Mouse (Mus musculus): Measurements from ENCODE around the gene Phactr2. TPM values are rescaled to one million over a fixed set of nuclear protein-coding genes. Genes with fewer than 3 reads are reported as not detected.

The Phactr2 gene
- total and polyA plus RNA-seq, 3 experiments = 0.08 to 0.49 (median 0.31) TPM

GRCm38 (mm10) chr10:13444257-13444656, 30.0 kb downstream of the Phactr2 start:
- TF ChIP-seq ZMIZ1 (IDR thresholded peaks at IDR 0.05; ENCODE audit: low read depth, low read length) (no peak), CHD1 (IDR thresholded peaks at IDR 0.05; ENCODE audit: low read depth, low read length) (no peak), MEF2A (IDR thresholded peaks at IDR 0.05; ENCODE audit: borderline replicate concordance, low read depth, low read length) (no peak), KAT2A (IDR thresholded peaks at IDR 0.05; ENCODE audit: insufficient replicate concordance, low read length) (no peak), ETS1 (conservative IDR thresholded peaks at IDR 0.05; ENCODE audit: low read depth, low read length) (no peak), ZC3H11A (IDR thresholded peaks at IDR 0.05; ENCODE audit: low read depth, low read length) (no peak), RAD21 (IDR thresholded peaks at IDR 0.05; ENCODE audit: low read depth, low read length) (no peak), NELFE (IDR thresholded peaks at IDR 0.05; ENCODE audit: low read depth, low read length) (no peak), POLR2AphosphoS2 (IDR thresholded peaks at IDR 0.05; ENCODE audit: low read depth, low read length) (no peak), JUN (IDR thresholded peaks at IDR 0.05; ENCODE audit: insufficient read depth, low read depth, low read length) (no peak)
- H3K4me1 ChIP-seq (ENCODE audit: control insufficient read depth in 1 of 2, insufficient read depth in 2 of 2) = peaks cover 2 to 6% of the 10 kb centered on the region in 2 experiments; a peak in 1 of 4 replicates
- H3K27me3 ChIP-seq (replicated peaks) = no peaks in the 10 kb centered on the region
- in situ Hi-C loops (cut with MboI; ENCODE audit: low pct_ligation_motif_present, low pct_unique_long_range_greater_than_20kb, low sequenced_read_pairs) (no loop called here), dilution Hi-C loops (cut with MboI; ENCODE audit: extremely low pct_ligation_motif_present, extremely low pct_unique_long_range_greater_than_20kb, low sequenced_read_pairs) (no loop called here)
- no peaks in the 10 kb centered on the region for H3K79me2 ChIP-seq (replicated peaks; ENCODE audit: control insufficient read depth, extremely low read depth, insufficient read depth, poor library complexity, severe bottlenecking)
- no peak for DNase-seq (ENCODE audit: extremely low read depth)
- H3K4me2 ChIP-seq (ENCODE audit: insufficient read depth, low read depth, poor library complexity, severe bottlenecking) = no peak overlapping the region
- H3K36me3 ChIP-seq (replicated peaks in 1 of 2; ENCODE audit: control insufficient read depth in 1 of 2, insufficient read depth in 1 of 2, low read length in 1 of 2) = no peaks in the 10 kb centered on the region
- no peaks in the 10 kb centered on the region for H3K9me3 ChIP-seq (replicated peaks; ENCODE audit: low read length)
- no peak overlapping the region for H3K9ac ChIP-seq (ENCODE audit: insufficient read depth, low read depth)
- no peak overlapping the region for H3K27ac ChIP-seq (ENCODE audit: insufficient read depth, low read depth)
- no peak overlapping the region for H3K4me3 ChIP-seq (replicated peaks in 1 of 3; ENCODE audit: low read depth in 2 of 3, low read length in 2 of 3, poor library complexity in 1 of 3)

- dilution Hi-C loops (cut with MboI; ENCODE audit: extremely low pct_ligation_motif_present, extremely low pct_unique_long_range_greater_than_20kb, low sequenced_read_pairs) = no loop called here
- Histone ChIP-seq H3K27ac (ENCODE audit: insufficient read depth, low read depth) (no peak overlapping the region), H3K79me2 (replicated peaks; ENCODE audit: control insufficient read depth, extremely low read depth, insufficient read depth, poor library complexity, severe bottlenecking) (no peaks in the 10 kb centered on the region), H3K4me1 (ENCODE audit: control insufficient read depth in 1 of 2, insufficient read depth in 2 of 2) (peaks cover 5 to 12% of the 10 kb centered on the region in 2 experiments; a peak in 3 of 4 replicates), H3K4me3 (replicated peaks in 1 of 3; ENCODE audit: low read depth in 2 of 3, low read length in 2 of 3, poor library complexity in 1 of 3) (no peak overlapping the region), H3K4me2 (ENCODE audit: insufficient read depth, low read depth, poor library complexity, severe bottlenecking) (no peak overlapping the region), H3K9me3 (replicated peaks; ENCODE audit: low read length) (no peaks in the 10 kb centered on the region), H3K9ac (ENCODE audit: insufficient read depth, low read depth) (no peak overlapping the region), H3K36me3 (replicated peaks in 1 of 2; ENCODE audit: control insufficient read depth in 1 of 2, insufficient read depth in 1 of 2, low read length in 1 of 2) (no peaks in the 10 kb centered on the region), H3K27me3 (replicated peaks) (no peaks in the 10 kb centered on the region)
- TF ChIP-seq NRF1 (IDR thresholded peaks at IDR 0.05; ENCODE audit: low read depth, low read length) (no peak), ZMIZ1 (IDR thresholded peaks at IDR 0.05; ENCODE audit: low read depth, low read length) (no peak), USF1 (IDR thresholded peaks at IDR 0.05; ENCODE audit: low read depth, low read length) (no peak)
- in situ Hi-C loops (cut with MboI; ENCODE audit: low pct_ligation_motif_present, low pct_unique_long_range_greater_than_20kb, low sequenced_read_pairs) = no loop called here
- DNase-seq (ENCODE audit: extremely low read depth) = no peak
These were observed 30.6 kb downstream of the Phactr2 start for GRCm38 (mm10) chr10:13443647-13444046.

GRCm38 (mm10) chr10:13440292-13440691, 33.9 kb downstream of the Phactr2 start:
- H3K4me2 ChIP-seq (ENCODE audit: insufficient read depth, low read depth, poor library complexity, severe bottlenecking) = no peak overlapping the region
- in situ Hi-C loops (cut with MboI; ENCODE audit: low pct_ligation_motif_present, low pct_unique_long_range_greater_than_20kb, low sequenced_read_pairs) = no loop called here
- H3K27me3 ChIP-seq (replicated peaks) = no peaks in the 10 kb centered on the region
- H3K9me3 ChIP-seq (replicated peaks; ENCODE audit: low read length) = no peaks in the 10 kb centered on the region
- dilution Hi-C loops (cut with MboI; ENCODE audit: extremely low pct_ligation_motif_present, extremely low pct_unique_long_range_greater_than_20kb, low sequenced_read_pairs) = no loop called here
- H3K4me1 ChIP-seq (ENCODE audit: control insufficient read depth in 1 of 2, insufficient read depth in 2 of 2) = peaks cover 10 to 23% of the 10 kb centered on the region in 2 experiments; a peak in 3 of 4 replicates
- H3K4me3 ChIP-seq (replicated peaks in 1 of 3; ENCODE audit: low read depth in 2 of 3, low read length in 2 of 3, poor library complexity in 1 of 3) = no peak overlapping the region
- no peak for TF ChIP-seq MEF2A (IDR thresholded peaks at IDR 0.05; ENCODE audit: borderline replicate concordance, low read depth, low read length)
- no peak for TF ChIP-seq UBTF (IDR thresholded peaks at IDR 0.05; ENCODE audit: low read depth, low read length)
- no peak for TF ChIP-seq MXI1 (IDR thresholded peaks at IDR 0.05; ENCODE audit: low read depth, low read length)
- no peak for TF ChIP-seq ZMIZ1 (IDR thresholded peaks at IDR 0.05; ENCODE audit: low read depth, low read length)
- TF ChIP-seq SMC3 (IDR thresholded peaks at IDR 0.05; ENCODE audit: low read depth, low read length) = no peak
- TF ChIP-seq ZKSCAN1 (IDR thresholded peaks at IDR 0.05; ENCODE audit: borderline replicate concordance, low read depth, low read length) = no peak
- TF ChIP-seq KAT2A (IDR thresholded peaks at IDR 0.05; ENCODE audit: insufficient replicate concordance, low read length) = no peak
- no peak for TF ChIP-seq HCFC1 (IDR thresholded peaks at IDR 0.05; ENCODE audit: low read depth, low read length)
- no peak for TF ChIP-seq POLR2A (IDR thresholded peaks at IDR 0.05; ENCODE audit: low read depth, low read length)
- no peak for TF ChIP-seq E2F4 (IDR thresholded peaks at IDR 0.05; ENCODE audit: insufficient replicate concordance, low read depth, low read length)
- no peak for TF ChIP-seq CHD1 (IDR thresholded peaks at IDR 0.05; ENCODE audit: low read depth, low read length)
- H3K9ac ChIP-seq (ENCODE audit: insufficient read depth, low read depth) = no peak overlapping the region
- no peaks in the 10 kb centered on the region for H3K36me3 ChIP-seq (replicated peaks in 1 of 2; ENCODE audit: control insufficient read depth in 1 of 2, insufficient read depth in 1 of 2, low read length in 1 of 2)
- no peak for DNase-seq (ENCODE audit: extremely low read depth)
- no peak overlapping the region for H3K27ac ChIP-seq (ENCODE audit: insufficient read depth, low read depth)
- H3K79me2 ChIP-seq (replicated peaks; ENCODE audit: control insufficient read depth, extremely low read depth, insufficient read depth, poor library complexity, severe bottlenecking) = no peaks in the 10 kb centered on the region
